Mouse (Mus musculus): ENCODE measurements around the gene Fam185a.

GRCm38 (mm10) chr5:21502936-21503610 is 78.3 kb downstream of the Fam185a start:
- TF ChIP-seq TCF3 (IDR thresholded peaks at IDR 0.05; ENCODE audit: insufficient read length, low read depth) = no peak
- TF ChIP-seq TCF12 (IDR thresholded peaks at IDR 0.05; ENCODE audit: insufficient read depth, poor library complexity, severe bottlenecking) = no peak
- no peak for TF ChIP-seq POLR2A (IDR thresholded peaks at IDR 0.05; ENCODE audit: insufficient read length, low read depth)
- no peak for TF ChIP-seq MAX (IDR thresholded peaks at IDR 0.05; ENCODE audit: low read depth)
- TF ChIP-seq E2F4 (IDR thresholded peaks at IDR 0.05; ENCODE audit: insufficient read depth) = no peak
- TF ChIP-seq MYOG (IDR thresholded peaks at IDR 0.05; ENCODE audit: control insufficient read depth in 1 of 3, insufficient read depth in 1 of 3, insufficient read length in 2 of 3, low read depth in 2 of 3) = no peak
- peak in 1 of 3 experiments; percentile 38 for TF ChIP-seq MYOD1 (IDR thresholded peaks at IDR 0.05; ENCODE audit: control insufficient read depth in 1 of 3, insufficient read length in 2 of 3, low read depth in 2 of 3)
- TF ChIP-seq POLR2AphosphoS2 (IDR thresholded peaks at IDR 0.05; ENCODE audit: insufficient read length, low read depth) = no peak
- no peak for TF ChIP-seq USF1 (IDR thresholded peaks at IDR 0.05; ENCODE audit: low read depth)

Data from myocyte (in vitro differentiated cells).